Mouse (Mus musculus) cerebellum, adult 2 months (tissue): ENCODE measurements around the gene Usp17ld. TPM values are rescaled to one million over a fixed set of nuclear protein-coding genes. Genes with fewer than 3 reads are reported as not detected.
"Not testable (repeated sequence)": the region's sequence is repeated elsewhere in the genome, so short reads cannot be mapped to it uniquely, and the experiment has no call there.

ENCODE experiments used
- DNase-seq, 2 experiments: peaks; one replicate each; pipeline ENCODE4 v3.0.0; 2021
- H3K27ac ChIP-seq: fragments of 200-500 bp; 2 replicates; pipeline ENCODE4 v1.5.1; 2012; ENCODE audit warnings: low read length, control low read depth, inconsistent platforms; ENCODE audit not compliant: insufficient read depth
- H3K27me3 ChIP-seq: fragments of 200-500 bp; 2 replicates; pipeline ENCODE4 v1.6.1; 2012; ENCODE audit warnings: inconsistent platforms, mild to moderate bottlenecking, low read length, moderate library complexity; ENCODE audit not compliant: control insufficient read depth, insufficient read depth
- H3K4me1 ChIP-seq: fragments of 200-500 bp; 2 replicates; pipeline ENCODE4 v1.6.1; 2011; ENCODE audit warnings: low read length; ENCODE audit not compliant: control insufficient read depth, insufficient read depth
- H3K4me3 ChIP-seq: fragments of 200-500 bp; replicated peaks from 2 replicates; pipeline ENCODE3; 2011; ENCODE audit warnings: mild to moderate bottlenecking, low read depth, low read length, control low read depth; ENCODE audit not compliant: insufficient read depth
- CTCF ChIP-seq: fragments of 200-500 bp; IDR thresholded peaks from 2 replicates; pipeline ENCODE4 v1.5.1; 2011; ENCODE audit warnings: low read depth, mild to moderate bottlenecking, control low read depth, low read length, moderate library complexity, borderline replicate concordance; ENCODE audit not compliant: insufficient read depth
- POLR2A ChIP-seq: fragments of 200-500 bp; IDR thresholded peaks from 2 replicates; pipeline ENCODE4 v1.6.1; 2011; ENCODE audit warnings: low read length, control low read depth, borderline replicate concordance; ENCODE audit not compliant: insufficient read depth
- WGBS: fragments of 180-500 bp; shearing (Covaris S2); methylation state at CpG from one replicate; pipeline ENCODE4 v1.1.7; 2018; 5-methylcytosine and 5-hydroxymethylcytosine counted together
- polyA plus RNA-seq: library from polyadenylated mRNA; depleted of rRNA; stranded (reverse); fragments of >200 nt; gene quantifications from 2 replicates; pipeline ENCODE4 v1.2.3, GENCODE M21; 2012; rRNA removed

The Usp17ld gene
- polyA plus RNA-seq: not detected in 2 replicates

DNA sequence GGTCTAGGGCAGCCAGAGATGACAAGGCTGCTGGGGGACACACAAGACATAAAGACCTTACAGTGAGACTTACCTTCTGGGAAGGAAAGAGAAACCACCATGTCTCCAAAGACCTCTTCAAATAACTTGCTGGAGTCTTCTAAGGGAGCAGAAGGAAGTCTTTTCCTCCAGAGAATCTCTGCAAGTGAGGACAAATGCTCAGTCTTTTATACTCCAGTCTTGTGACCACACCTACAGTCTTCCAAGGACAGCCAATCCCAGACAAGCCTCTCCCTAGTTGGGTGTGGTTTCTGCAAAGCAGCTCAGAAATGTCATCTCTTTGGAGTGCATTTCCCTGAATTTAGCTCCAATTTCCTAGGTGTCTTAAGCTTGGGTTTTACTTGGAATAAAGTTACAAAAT lies at the start of gene Usp17ld:
TSS of gene Usp17ld (minus strand) at position 101 of the 400 bp plus-strand sequence.
- H3K4me1 ChIP-seq, DNase-seq, H3K27ac ChIP-seq, H3K4me3 ChIP-seq, H3K27me3 ChIP-seq: not testable (repeated sequence)

DNA sequence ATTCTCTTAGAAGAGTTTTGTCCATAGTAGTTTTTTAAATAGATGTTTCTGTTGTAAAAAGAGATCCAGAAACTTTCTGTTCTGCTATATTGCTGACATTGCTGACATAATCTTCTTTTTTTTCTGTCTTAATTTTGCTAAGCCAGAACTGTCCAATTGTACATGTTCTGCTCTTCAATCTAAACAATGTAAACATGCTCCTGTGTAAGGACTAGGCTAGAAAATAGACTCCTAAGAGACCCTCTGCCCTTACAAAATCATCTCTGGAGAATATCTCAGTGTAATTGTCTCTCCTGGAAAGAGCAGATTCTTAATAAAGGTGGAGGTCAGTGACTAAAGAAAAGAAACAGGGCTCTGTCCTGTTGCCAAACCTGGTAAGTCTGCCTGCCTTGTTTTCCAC lies 35.6 kb downstream of the Usp17ld start, which contains the start of gene Olfr594:
TSS of gene Olfr594 (plus strand) at position 301 of the 400 bp plus-strand sequence.
- DNase-seq: no peak
- H3K4me1 ChIP-seq: no peaks in the 10 kb centered on the region

DNA sequence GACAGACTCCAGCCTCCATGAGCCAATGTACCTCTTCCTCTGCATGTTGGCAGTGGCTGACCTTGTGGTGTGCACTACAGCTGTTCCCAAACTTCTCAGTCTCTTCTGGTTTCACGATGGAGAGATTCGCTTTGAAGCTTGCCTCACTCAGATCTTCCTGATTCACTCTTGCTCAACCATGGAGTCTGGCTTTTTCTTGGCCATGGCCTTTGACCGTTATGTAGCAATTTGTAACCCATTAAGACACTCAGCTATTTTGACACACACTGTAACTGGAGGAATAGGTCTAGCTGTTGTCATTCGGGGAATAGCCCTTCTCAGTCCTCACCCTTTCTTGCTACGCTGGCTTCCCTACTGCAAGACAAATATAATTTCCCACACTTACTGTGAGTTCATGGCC lies 40.3 kb downstream of the Usp17ld start:
- H3K27me3 ChIP-seq, H3K4me1 ChIP-seq, H3K27ac ChIP-seq, H3K4me3 ChIP-seq, DNase-seq: not testable (repeated sequence)
- WGBS: 86% methylated on average over 5 of the region's 5 CpGs

More for the DNA sequence above, 35.6 kb downstream of the Usp17ld start, which contains the start of gene Olfr594:
- TF ChIP-seq CTCF (no peak), POLR2A (no peak)
- Histone ChIP-seq H3K4me3 (no peak within 1 kb of the TSS), H3K27me3 (no peaks in the 10 kb centered on the region), H3K27ac (no peak within 1 kb of the TSS)

DNA sequence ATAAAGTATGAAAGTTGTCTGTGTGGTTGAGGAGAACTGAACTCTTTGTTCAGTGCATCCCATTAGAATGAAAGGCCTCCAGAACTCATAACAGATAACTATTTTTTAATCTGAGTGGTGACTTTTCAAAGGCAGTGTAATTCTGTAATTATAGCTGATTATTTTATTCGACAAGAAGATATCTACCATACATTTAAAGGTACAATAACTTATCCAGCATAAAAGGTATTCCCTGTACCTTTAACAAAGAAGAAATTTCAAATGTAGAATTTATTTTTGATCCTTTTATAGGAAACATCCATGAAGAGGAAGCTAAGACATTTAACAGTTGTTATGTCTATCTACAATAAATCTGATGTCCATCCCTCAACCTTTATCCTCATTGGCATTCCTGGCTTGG lies 40.7 kb downstream of the Usp17ld start, which contains the start of gene Olfr593:
TSS of gene Olfr593 (plus strand) at position 301 of the 400 bp plus-strand sequence.
- H3K4me3 ChIP-seq: no peak within 1 kb of the TSS
- no peak for TF ChIP-seq CTCF
- TF ChIP-seq POLR2A: no peak
- H3K4me1 ChIP-seq: no peaks in the 10 kb centered on the region
- H3K27ac ChIP-seq: no peak within 1 kb of the TSS
- DNase-seq: no peak
- WGBS: 63% methylated on average over 1 of the region's 1 CpGs
- no peaks in the 10 kb centered on the region for H3K27me3 ChIP-seq

Other genes starting within 250 kb of the Usp17ld start
- gene Olfr582, start 214.5 kb downstream of the Usp17ld start, polyA plus RNA-seq: not detected in 2 replicates
- gene Olfr583, start 201.2 kb downstream of the Usp17ld start, polyA plus RNA-seq: not detected in 2 replicates
- not detected in 2 replicates for gene Olfr584, start 170.6 kb downstream of the Usp17ld start, polyA plus RNA-seq
- gene Olfr585, start 154.8 kb downstream of the Usp17ld start, polyA plus RNA-seq: not detected in 2 replicates
- not detected in 2 replicates for gene Olfr586, start 126.9 kb downstream of the Usp17ld start, polyA plus RNA-seq
- gene Olfr588-ps1, start 111.6 kb downstream of the Usp17ld start, polyA plus RNA-seq: not detected in 2 replicates
- not detected in 2 replicates for gene Olfr589, start 96.1 kb downstream of the Usp17ld start, polyA plus RNA-seq
- not detected in 2 replicates for gene Olfr591, start 74.2 kb downstream of the Usp17ld start, polyA plus RNA-seq
- gene Olfr592, start 67.7 kb downstream of the Usp17ld start, polyA plus RNA-seq: not detected in 2 replicates
- gene Olfr593, start 40.6 kb downstream of the Usp17ld start, polyA plus RNA-seq: not detected in 2 replicates
- gene Olfr594, start 35.5 kb downstream of the Usp17ld start, polyA plus RNA-seq: not detected in 2 replicates
- not detected in 2 replicates for gene Olfr596, start 53.1 kb upstream of the Usp17ld start, polyA plus RNA-seq
- gene Olfr597, start 63.8 kb upstream of the Usp17ld start, polyA plus RNA-seq: not detected in 2 replicates
- gene Olfr598, start 71.1 kb upstream of the Usp17ld start, polyA plus RNA-seq: not detected in 2 replicates
- gene Olfr599, start 83.4 kb upstream of the Usp17ld start, polyA plus RNA-seq: not detected in 2 replicates
- not detected in 2 replicates for gene Olfr600, start 97.2 kb upstream of the Usp17ld start, polyA plus RNA-seq
- not detected in 2 replicates for gene Olfr601, start 110.2 kb upstream of the Usp17ld start, polyA plus RNA-seq
- gene Olfr603, start 133.7 kb upstream of the Usp17ld start, polyA plus RNA-seq: not detected in 2 replicates
- gene Usp17lc, start 162.6 kb upstream of the Usp17ld start, polyA plus RNA-seq: not detected in 2 replicates
- gene Olfr605, start 192.9 kb upstream of the Usp17ld start, polyA plus RNA-seq: not detected in 2 replicates
- not detected in 2 replicates for gene Olfr606, start 196.5 kb upstream of the Usp17ld start, polyA plus RNA-seq
- gene Olfr607, start 211.6 kb upstream of the Usp17ld start, polyA plus RNA-seq: not detected in 2 replicates
- not detected in 2 replicates for gene Olfr608, start 217.4 kb upstream of the Usp17ld start, polyA plus RNA-seq
- gene Olfr609, start 245.6 kb upstream of the Usp17ld start, polyA plus RNA-seq: not detected in 2 replicates